Mouse (Mus musculus): ENCODE results near the gene Pex1. TPM values are rescaled to one million over a fixed set of nuclear protein-coding genes. Genes with fewer than 3 reads are reported as not detected.
A peak's percentile ranks its signal among the peaks of the same experiment; 100 is the strongest.

Pex1 gene
- polyA plus RNA-seq (2014; fragmentation: Nextera tagmentation; extraction: Ambion mirVana) = 21.8 and 24.4 TPM in 2 replicates

- ATAC-seq (ENCODE audit: low FRiP score, low TSS enrichment) = peak; percentile 98
- under 1% methylated on average over 48 of the region's 50 CpGs for WGBS
- DNase-seq = peak; percentile 98
Measured at GRCm38 (mm10) chr5:3595693-3596398, at the start of gene Pex1. TSS of gene Pex1 (plus strand) at chr5:3596066.

DNA sequence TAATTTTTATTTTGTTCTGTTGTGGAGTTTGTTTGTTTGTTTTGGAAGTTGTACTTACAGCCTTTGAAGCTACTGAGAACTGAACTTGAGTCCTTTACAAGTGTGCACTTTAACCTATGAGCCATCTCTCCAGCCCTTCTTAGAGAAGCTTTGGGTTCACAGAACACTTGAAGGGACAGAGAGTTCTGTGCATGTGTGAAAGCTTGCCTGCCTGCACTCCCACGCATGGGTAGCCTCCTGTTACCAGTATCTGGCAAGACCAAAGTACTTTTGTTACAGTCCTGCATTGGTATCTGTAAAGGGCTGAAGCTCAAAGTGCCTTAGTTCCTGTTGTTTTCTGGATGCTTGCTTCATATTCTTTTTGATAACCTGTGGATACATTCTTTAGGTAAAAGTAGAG lies 49.6 kb upstream of the Pex1 start:
- Histone ChIP-seq H3K4me1 (ENCODE audit: control insufficient read depth, insufficient read depth, low read length) (peaks cover 13% of the 10 kb centered on the region), H3K36me3 (ENCODE audit: control insufficient read depth, insufficient read depth, low read length) (no peaks in the 10 kb centered on the region), H3K9ac (replicated peaks; ENCODE audit: low read length) (no peak overlapping the region), H3K4me3 (replicated peaks; ENCODE audit: low read depth, low read length) (no peak overlapping the region), H3K27ac (replicated peaks; ENCODE audit: low read depth, low read length) (no peak overlapping the region), H3K4me2 (ENCODE audit: low read length) (no peak overlapping the region), H3K9me3 (ENCODE audit: control insufficient read depth, low read length) (no peaks in the 10 kb centered on the region), H3K27me3 (ENCODE audit: control insufficient read depth, insufficient read depth, low read length) (no peaks in the 10 kb centered on the region)
- 95% methylated on average over 1 of the region's 1 CpGs for WGBS
- ATAC-seq (ENCODE audit: low FRiP score, low TSS enrichment) (no peak), DNase-seq (no peak)

More at GRCm38 (mm10) chr5:3595693-3596398, at the start of gene Pex1:
- Histone ChIP-seq H3K4me3 (replicated peaks; ENCODE audit: low read depth, low read length) (peak within 1 kb of the TSS; percentile 87), H3K9ac (replicated peaks; ENCODE audit: low read length) (peak within 1 kb of the TSS; percentile 71), H3K9me3 (ENCODE audit: control insufficient read depth, low read length) (no peaks in the 10 kb centered on the region), H3K27ac (replicated peaks; ENCODE audit: low read depth, low read length) (peak within 1 kb of the TSS; percentile 79), H3K36me3 (ENCODE audit: control insufficient read depth, insufficient read depth, low read length) (peaks cover 18% of the 10 kb centered on the region), H3K4me1 (ENCODE audit: control insufficient read depth, insufficient read depth, low read length) (peaks cover 16% of the 10 kb centered on the region), H3K4me2 (ENCODE audit: low read length) (peak within 1 kb of the TSS; percentile 84), H3K27me3 (ENCODE audit: control insufficient read depth, insufficient read depth, low read length) (no peaks in the 10 kb centered on the region)

DNA sequence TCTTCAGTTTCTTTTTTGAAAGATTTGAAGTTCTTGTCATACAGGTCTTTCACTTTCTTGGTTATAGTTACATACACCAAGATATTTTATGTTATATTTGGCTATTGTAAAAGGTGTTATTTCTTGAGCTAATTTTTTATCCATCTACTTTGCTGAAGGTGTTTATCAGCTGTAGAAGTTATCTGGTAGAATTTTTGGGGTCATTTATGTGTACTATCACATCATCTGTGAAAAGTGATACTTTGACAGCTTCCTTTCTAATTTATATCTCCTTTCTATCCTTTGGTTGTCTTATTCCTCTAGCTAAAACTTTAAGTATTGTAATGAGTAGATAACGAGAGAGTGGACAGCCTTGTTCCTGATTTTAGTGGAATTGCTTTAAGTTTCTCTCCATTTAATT lies 44.4 kb upstream of the Pex1 start:
- no peaks in the 10 kb centered on the region for H3K27me3 ChIP-seq (ENCODE audit: control insufficient read depth, insufficient read depth, low read length)
- WGBS = 98% methylated on average over 1 of the region's 1 CpGs
- H3K4me1 ChIP-seq (ENCODE audit: control insufficient read depth, insufficient read depth, low read length) = no peaks in the 10 kb centered on the region
- no peak overlapping the region for H3K9ac ChIP-seq (replicated peaks; ENCODE audit: low read length)
- ATAC-seq (ENCODE audit: low FRiP score, low TSS enrichment) = no peak
- no peak overlapping the region for H3K27ac ChIP-seq (replicated peaks; ENCODE audit: low read depth, low read length)
- H3K36me3 ChIP-seq (ENCODE audit: control insufficient read depth, insufficient read depth, low read length) = peaks cover 12% of the 10 kb centered on the region
- H3K4me3 ChIP-seq (replicated peaks; ENCODE audit: low read depth, low read length) = no peak overlapping the region
- no peak for DNase-seq
- H3K9me3 ChIP-seq (ENCODE audit: control insufficient read depth, low read length) = no peaks in the 10 kb centered on the region
- H3K4me2 ChIP-seq (ENCODE audit: low read length) = no peak overlapping the region

GRCm38 (mm10) chr5:3554198-3554597 lies 41.7 kb upstream of the Pex1 start:
- Histone ChIP-seq H3K27ac (replicated peaks; ENCODE audit: low read depth, low read length) (no peak overlapping the region), H3K27me3 (ENCODE audit: control insufficient read depth, insufficient read depth, low read length) (no peaks in the 10 kb centered on the region), H3K4me2 (ENCODE audit: low read length) (no peak overlapping the region), H3K36me3 (ENCODE audit: control insufficient read depth, insufficient read depth, low read length) (peaks cover 33% of the 10 kb centered on the region), H3K4me3 (replicated peaks; ENCODE audit: low read depth, low read length) (no peak overlapping the region), H3K9me3 (ENCODE audit: control insufficient read depth, low read length) (no peaks in the 10 kb centered on the region), H3K9ac (replicated peaks; ENCODE audit: low read length) (no peak overlapping the region), H3K4me1 (ENCODE audit: control insufficient read depth, insufficient read depth, low read length) (no peaks in the 10 kb centered on the region)
- no peak for ATAC-seq (ENCODE audit: low FRiP score, low TSS enrichment)
- WGBS = 93% methylated on average over 2 of the region's 2 CpGs
- DNase-seq = no peak

DNA sequence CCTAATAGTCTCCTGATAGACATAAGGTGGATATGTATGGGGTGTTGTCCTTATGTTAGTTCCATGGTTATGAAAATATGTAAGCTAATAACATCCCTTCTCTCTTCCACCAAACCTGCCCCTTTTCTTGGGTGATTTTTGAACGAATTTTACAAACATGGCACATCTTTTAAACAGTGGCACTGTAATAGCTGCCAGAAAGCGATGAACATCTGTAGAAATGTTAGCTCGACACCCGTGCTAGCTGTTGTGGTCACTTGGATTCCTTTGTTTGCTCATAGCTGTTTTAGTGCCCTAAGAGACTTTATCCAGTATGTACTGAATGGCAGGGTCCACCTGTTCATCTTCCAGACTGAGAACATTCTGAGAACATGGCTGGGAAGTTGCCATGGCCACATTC lies 24.6 kb upstream of the Pex1 start, which contains the start of gene 1700109H08Rik:
Gene 1700109H08Rik, plus strand, starts transcription at position 301 of the 400 bp plus-strand sequence.
- 98% methylated on average over 4 of the region's 4 CpGs for WGBS
- ATAC-seq (ENCODE audit: low FRiP score, low TSS enrichment) = no peak
- Histone ChIP-seq H3K9ac (replicated peaks; ENCODE audit: low read length) (no peak within 1 kb of the TSS), H3K9me3 (ENCODE audit: control insufficient read depth, low read length) (no peaks in the 10 kb centered on the region; the same call in none of the 2 replicates), H3K27me3 (ENCODE audit: control insufficient read depth, insufficient read depth, low read length) (no peaks in the 10 kb centered on the region), H3K4me3 (replicated peaks; ENCODE audit: low read depth, low read length) (no peak within 1 kb of the TSS), H3K4me1 (ENCODE audit: control insufficient read depth, insufficient read depth, low read length) (no peaks in the 10 kb centered on the region), H3K36me3 (ENCODE audit: control insufficient read depth, insufficient read depth, low read length) (peaks cover 81% of the 10 kb centered on the region), H3K4me2 (ENCODE audit: low read length) (no peak within 1 kb of the TSS), H3K27ac (replicated peaks; ENCODE audit: low read depth, low read length) (no peak within 1 kb of the TSS)
- no peak for DNase-seq

DNA sequence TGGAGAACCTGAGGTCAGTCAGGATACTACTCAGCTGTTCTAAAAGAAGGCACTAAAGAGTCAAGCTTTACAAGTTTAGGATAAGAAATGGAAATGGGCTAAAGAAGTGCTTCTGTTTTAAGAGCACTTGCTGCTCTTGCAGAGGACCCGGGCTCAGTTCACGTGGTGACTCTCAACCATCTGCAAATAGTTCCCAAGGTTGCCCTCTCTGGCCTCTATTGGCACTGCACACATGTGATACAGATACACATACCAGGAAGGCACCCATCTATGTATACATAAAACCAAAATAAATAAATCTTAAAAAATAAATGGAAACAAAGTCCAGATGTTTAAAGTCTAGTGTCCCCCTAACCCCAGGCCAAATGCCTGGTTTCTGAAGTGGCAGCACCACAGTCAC lies 21.0 kb upstream of the Pex1 start:
- no peak for DNase-seq
- H3K9me3 ChIP-seq (ENCODE audit: control insufficient read depth, low read length) = no peaks in the 10 kb centered on the region; the same call in none of the 2 replicates
- H3K36me3 ChIP-seq (ENCODE audit: control insufficient read depth, insufficient read depth, low read length) = peaks cover 92% of the 10 kb centered on the region
- H3K4me2 ChIP-seq (ENCODE audit: low read length) = no peak overlapping the region
- 90% methylated on average over 2 of the region's 2 CpGs for WGBS
- H3K9ac ChIP-seq (replicated peaks; ENCODE audit: low read length) = no peak overlapping the region
- no peaks in the 10 kb centered on the region for H3K27me3 ChIP-seq (ENCODE audit: control insufficient read depth, insufficient read depth, low read length)
- no peak for ATAC-seq (ENCODE audit: low FRiP score, low TSS enrichment)
- no peaks in the 10 kb centered on the region for H3K4me1 ChIP-seq (ENCODE audit: control insufficient read depth, insufficient read depth, low read length)
- H3K4me3 ChIP-seq (replicated peaks; ENCODE audit: low read depth, low read length) = no peak overlapping the region
- H3K27ac ChIP-seq (replicated peaks; ENCODE audit: low read depth, low read length) = no peak overlapping the region

DNA sequence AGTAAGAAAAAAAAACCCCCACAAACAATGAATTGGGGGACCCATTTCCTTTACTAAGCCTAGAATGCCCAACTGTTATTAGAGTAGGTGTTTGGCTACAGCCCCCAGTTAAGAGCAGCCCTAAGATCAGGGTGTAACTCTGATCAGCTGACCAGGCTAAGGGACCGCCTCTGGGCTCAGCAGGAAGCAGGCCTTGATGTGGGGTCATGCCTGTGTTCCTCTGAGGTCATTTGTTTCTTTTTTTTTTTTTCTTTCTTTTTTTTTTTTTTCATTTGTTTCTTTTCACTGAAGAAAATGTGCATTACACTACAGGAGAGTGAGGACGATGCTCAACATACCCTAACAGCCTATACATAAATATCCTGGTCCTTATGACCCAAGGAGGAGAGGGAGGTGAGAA lies 17.9 kb upstream of the Pex1 start:
- WGBS = 94% methylated on average over 2 of the region's 2 CpGs
- DNase-seq = no peak
- no peak overlapping the region for H3K4me2 ChIP-seq (ENCODE audit: low read length)
- H3K4me3 ChIP-seq (replicated peaks; ENCODE audit: low read depth, low read length) = no peak overlapping the region
- H3K27ac ChIP-seq (replicated peaks; ENCODE audit: low read depth, low read length) = no peak overlapping the region
- H3K9ac ChIP-seq (replicated peaks; ENCODE audit: low read length) = no peak overlapping the region
- H3K36me3 ChIP-seq (ENCODE audit: control insufficient read depth, insufficient read depth, low read length) = peaks cover 92% of the 10 kb centered on the region
- H3K27me3 ChIP-seq (ENCODE audit: control insufficient read depth, insufficient read depth, low read length) = no peaks in the 10 kb centered on the region
- no peaks in the 10 kb centered on the region for H3K4me1 ChIP-seq (ENCODE audit: control insufficient read depth, insufficient read depth, low read length)
- H3K9me3 ChIP-seq (ENCODE audit: control insufficient read depth, low read length) = no peaks in the 10 kb centered on the region; the same call in none of the 2 replicates
- no peak for ATAC-seq (ENCODE audit: low FRiP score, low TSS enrichment)

DNA sequence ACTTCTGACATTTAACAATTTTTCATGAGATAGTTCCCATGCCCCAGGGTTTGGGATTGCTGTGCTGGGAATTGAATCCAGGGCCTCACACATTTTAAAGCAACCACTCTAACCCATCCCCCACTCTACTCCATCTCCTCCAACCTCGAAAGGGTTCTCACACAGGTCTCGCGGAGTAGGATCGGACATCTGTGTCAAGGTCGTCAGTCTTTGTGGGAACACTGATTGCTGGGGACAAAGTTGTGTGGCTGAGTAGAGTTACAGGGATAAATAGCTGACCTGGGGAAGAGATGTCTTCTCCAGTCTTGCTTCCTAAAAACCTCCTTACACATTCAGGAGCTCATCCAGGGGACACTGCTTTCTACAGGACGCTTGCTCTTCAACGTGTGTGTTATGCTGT lies 16.8 kb upstream of the Pex1 start:
- Histone ChIP-seq H3K36me3 (ENCODE audit: control insufficient read depth, insufficient read depth, low read length) (peaks cover 93% of the 10 kb centered on the region), H3K9ac (replicated peaks; ENCODE audit: low read length) (no peak overlapping the region), H3K4me3 (replicated peaks; ENCODE audit: low read depth, low read length) (no peak overlapping the region), H3K27ac (replicated peaks; ENCODE audit: low read depth, low read length) (no peak overlapping the region), H3K4me2 (ENCODE audit: low read length) (no peak overlapping the region), H3K27me3 (ENCODE audit: control insufficient read depth, insufficient read depth, low read length) (no peaks in the 10 kb centered on the region), H3K9me3 (ENCODE audit: control insufficient read depth, low read length) (no peaks in the 10 kb centered on the region; the same call in none of the 2 replicates), H3K4me1 (ENCODE audit: control insufficient read depth, insufficient read depth, low read length) (no peaks in the 10 kb centered on the region)
- 95% methylated on average over 7 of the region's 7 CpGs for WGBS
- DNase-seq = no peak
- no peak for ATAC-seq (ENCODE audit: low FRiP score, low TSS enrichment)

DNA sequence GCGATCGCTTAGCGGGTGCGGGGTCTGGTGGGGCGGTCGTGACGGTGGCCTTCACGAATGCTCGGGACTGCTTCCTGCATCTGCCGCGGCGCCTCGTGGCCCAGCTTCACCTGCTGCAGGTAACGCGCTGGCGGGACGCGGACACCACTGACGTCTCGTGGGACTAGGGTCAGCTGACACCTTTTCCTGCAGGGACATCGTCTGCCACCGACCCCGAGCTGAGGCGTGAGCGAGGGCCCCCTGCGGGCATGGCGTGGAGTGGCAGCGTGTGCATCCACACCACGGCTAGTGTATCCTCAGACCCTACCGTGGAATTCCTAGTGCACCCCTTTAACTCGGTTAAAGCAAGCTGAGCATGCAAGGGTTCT lies 517 bp downstream of the Pex1 start, which contains the start of gene Rbm48:
Gene Rbm48, minus strand, starts transcription at position 187 of the 368 bp plus-strand sequence.
- Histone ChIP-seq H3K4me3 (replicated peaks; ENCODE audit: low read depth, low read length) (peak within 1 kb of the TSS; percentile 87), H3K9me3 (ENCODE audit: control insufficient read depth, low read length) (no peaks in the 10 kb centered on the region), H3K27me3 (ENCODE audit: control insufficient read depth, insufficient read depth, low read length) (no peaks in the 10 kb centered on the region), H3K4me1 (ENCODE audit: control insufficient read depth, insufficient read depth, low read length) (peaks cover 16% of the 10 kb centered on the region), H3K9ac (replicated peaks; ENCODE audit: low read length) (peak within 1 kb of the TSS; percentile 71), H3K36me3 (ENCODE audit: control insufficient read depth, insufficient read depth, low read length) (peaks cover 12% of the 10 kb centered on the region), H3K4me2 (ENCODE audit: low read length) (peak within 1 kb of the TSS; percentile 84), H3K27ac (replicated peaks; ENCODE audit: low read depth, low read length) (peak within 1 kb of the TSS; percentile 79)
- DNase-seq (peak; percentile 91), ATAC-seq (ENCODE audit: low FRiP score, low TSS enrichment) (peak; percentile 87)
- WGBS = under 1% methylated on average over 31 of the region's 31 CpGs

All from midbrain, embryonic 14.5 days (tissue).